Mouse (Mus musculus): ENCODE data around the gene Mphosph6. TPM values are rescaled to one million over a fixed set of nuclear protein-coding genes. Genes with fewer than 3 reads are reported as not detected.

Mphosph6 gene
- polyA plus RNA-seq, 1 experiment from 2014 or later: 21.5 TPM

GRCm38 (mm10) chr8:117749436-117749835 is 52.3 kb downstream of the Mphosph6 start:
- Histone ChIP-seq H3K9me3 (replicated peaks; ENCODE audit: control insufficient read depth, low read length) (no peaks in the 10 kb centered on the region), H3K4me2 (ENCODE audit: low read depth, low read length) (no peak overlapping the region), H3K36me3 (ENCODE audit: control insufficient read depth, insufficient read depth) (no peaks in the 10 kb centered on the region), H3K27ac (ENCODE audit: low read length) (no peak overlapping the region), H3K4me1 (ENCODE audit: control insufficient read depth, low read depth, low read length) (peaks cover 3% of the 10 kb centered on the region; the same call in 1 of the 2 replicates), H3K27me3 (ENCODE audit: control insufficient read depth, insufficient read depth, low read depth, low read length) (no peaks in the 10 kb centered on the region), H3K4me3 (ENCODE audit: low read depth, low read length) (no peak overlapping the region), H3K9ac (ENCODE audit: low read depth, low read length) (no peak overlapping the region)
- ATAC-seq (ENCODE audit: low read depth): no peak
- WGBS (ENCODE audit: insufficient replicate concordance): 58% methylated on average over 2 of the region's 2 CpGs

DNA sequence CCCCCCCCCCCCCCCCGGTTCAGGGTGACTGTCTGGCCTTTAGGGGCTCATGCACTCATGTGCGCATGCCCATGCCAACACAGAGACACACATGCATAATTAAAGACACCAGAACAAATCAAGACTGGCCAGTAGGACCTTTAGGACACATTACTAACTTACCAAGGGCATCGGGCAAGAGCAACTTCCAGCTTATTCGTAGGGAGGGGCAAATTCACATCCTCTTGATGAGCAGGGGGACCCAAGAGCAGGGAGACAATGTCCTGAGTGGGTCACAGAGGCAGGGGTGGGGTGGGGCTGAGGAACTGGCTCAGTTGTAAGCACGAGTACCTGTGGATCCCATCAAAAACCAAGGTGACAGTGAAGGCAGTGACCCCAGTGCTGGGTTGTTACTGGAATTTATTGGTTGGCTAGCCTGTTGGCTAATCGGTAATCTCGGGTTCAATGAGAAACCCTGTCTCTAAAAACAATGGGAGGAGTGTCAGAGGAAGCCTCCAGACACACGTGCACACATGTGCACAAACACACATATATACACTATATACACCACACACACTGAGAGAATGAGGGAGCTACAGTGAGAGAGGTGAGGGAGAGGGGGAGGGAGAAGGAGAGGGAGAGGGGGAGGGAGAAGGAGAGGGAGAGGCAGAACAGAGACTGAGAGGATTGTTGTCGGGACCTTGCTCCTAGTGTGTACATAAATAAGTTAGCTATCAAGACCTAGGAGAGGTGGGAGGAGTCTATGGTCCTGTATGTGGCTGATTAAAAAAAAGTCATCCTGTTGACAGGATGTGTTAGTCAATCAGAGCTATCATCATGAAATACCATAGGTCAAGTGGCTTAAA is 53.6 kb downstream of the Mphosph6 start:
- H3K27me3 ChIP-seq (ENCODE audit: control insufficient read depth, insufficient read depth, low read depth, low read length): no peaks in the 10 kb centered on the region
- no peak; the same call in 1 of the 2 replicates for ATAC-seq (ENCODE audit: low read depth)
- no peak overlapping the region for H3K27ac ChIP-seq (ENCODE audit: low read length)
- 52% methylated on average over 8 of the region's 9 CpGs for WGBS (ENCODE audit: insufficient replicate concordance)
- no peak overlapping the region for H3K4me3 ChIP-seq (ENCODE audit: low read depth, low read length)
- no peaks in the 10 kb centered on the region for H3K9me3 ChIP-seq (replicated peaks; ENCODE audit: control insufficient read depth, low read length)
- H3K4me1 ChIP-seq (ENCODE audit: control insufficient read depth, low read depth, low read length): peaks cover 3% of the 10 kb centered on the region; the same call in 1 of the 2 replicates
- no peak overlapping the region for H3K4me2 ChIP-seq (ENCODE audit: low read depth, low read length)
- no peak overlapping the region for H3K9ac ChIP-seq (ENCODE audit: low read depth, low read length)
- no peaks in the 10 kb centered on the region for H3K36me3 ChIP-seq (ENCODE audit: control insufficient read depth, insufficient read depth)

DNA sequence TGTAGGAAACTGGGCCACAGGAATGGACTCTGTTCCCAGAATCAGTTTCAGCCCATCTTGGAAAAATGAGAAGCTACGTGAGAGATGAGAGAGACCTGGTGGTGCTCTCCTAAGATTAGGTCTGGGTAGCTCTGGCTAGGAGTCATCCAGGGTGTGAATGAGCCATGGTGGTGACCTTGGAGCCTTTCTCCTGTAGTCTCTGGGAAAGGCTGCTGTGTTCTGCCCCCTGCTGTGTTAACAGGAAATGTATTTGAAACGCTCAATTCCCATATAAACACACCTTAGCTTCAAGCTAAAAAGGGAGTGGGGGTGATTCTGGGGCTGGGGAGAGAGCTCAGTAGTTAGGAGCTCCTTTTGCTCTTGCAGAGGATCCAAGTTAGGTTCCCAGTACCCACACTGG is 54.3 kb downstream of the Mphosph6 start:
- H3K9ac ChIP-seq (ENCODE audit: low read depth, low read length): no peak overlapping the region
- H3K9me3 ChIP-seq (replicated peaks; ENCODE audit: control insufficient read depth, low read length): no peaks in the 10 kb centered on the region
- H3K27me3 ChIP-seq (ENCODE audit: control insufficient read depth, insufficient read depth, low read depth, low read length): no peaks in the 10 kb centered on the region
- no peak overlapping the region for H3K4me3 ChIP-seq (ENCODE audit: low read depth, low read length)
- ATAC-seq (ENCODE audit: low read depth): no peak
- WGBS (ENCODE audit: insufficient replicate concordance): 27% methylated on average over 2 of the region's 2 CpGs
- H3K4me1 ChIP-seq (ENCODE audit: control insufficient read depth, low read depth, low read length): peaks cover 3% of the 10 kb centered on the region; the same call in 1 of the 2 replicates
- H3K36me3 ChIP-seq (ENCODE audit: control insufficient read depth, insufficient read depth): no peaks in the 10 kb centered on the region
- no peak overlapping the region for H3K4me2 ChIP-seq (ENCODE audit: low read depth, low read length)
- H3K27ac ChIP-seq (ENCODE audit: low read length): no peak overlapping the region; the same call in 1 of the 2 replicates

DNA sequence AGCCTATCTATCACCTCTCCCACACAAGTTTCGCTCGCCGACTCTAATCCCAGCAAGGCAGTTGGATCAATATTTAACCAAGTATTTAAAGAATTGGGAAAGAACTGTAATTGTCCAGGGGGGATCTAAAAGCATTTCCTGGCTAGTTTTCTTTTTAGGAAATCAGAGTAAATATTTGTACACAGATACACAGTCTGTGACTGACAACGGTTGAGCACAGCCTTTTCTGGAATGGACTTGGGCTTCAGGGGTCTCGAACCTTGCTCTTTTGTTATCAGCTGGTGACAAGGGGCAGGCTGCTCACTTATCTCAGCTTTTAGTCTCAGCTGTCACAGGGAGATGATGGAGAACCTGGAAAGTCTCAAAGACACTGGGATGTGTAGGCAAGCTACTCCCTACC is 55.1 kb downstream of the Mphosph6 start:
- ATAC-seq (ENCODE audit: low read depth): peak; percentile 50
- Histone ChIP-seq H3K4me3 (ENCODE audit: low read depth, low read length) (no peak overlapping the region), H3K4me2 (ENCODE audit: low read depth, low read length) (no peak overlapping the region), H3K9me3 (replicated peaks; ENCODE audit: control insufficient read depth, low read length) (no peaks in the 10 kb centered on the region), H3K27me3 (ENCODE audit: control insufficient read depth, insufficient read depth, low read depth, low read length) (no peaks in the 10 kb centered on the region), H3K27ac (ENCODE audit: low read length) (peak overlapping the region; percentile 63), H3K36me3 (ENCODE audit: control insufficient read depth, insufficient read depth) (no peaks in the 10 kb centered on the region), H3K9ac (ENCODE audit: low read depth, low read length) (no peak overlapping the region), H3K4me1 (ENCODE audit: control insufficient read depth, low read depth, low read length) (peaks cover 3% of the 10 kb centered on the region; the same call in 1 of the 2 replicates)
- WGBS (ENCODE audit: insufficient replicate concordance): 64% methylated on average over 5 of the region's 5 CpGs

- peak; percentile 45 for ATAC-seq (ENCODE audit: low read depth)
- no peaks in the 10 kb centered on the region for H3K27me3 ChIP-seq (ENCODE audit: control insufficient read depth, insufficient read depth, low read depth, low read length)
- H3K4me1 ChIP-seq (ENCODE audit: control insufficient read depth, low read depth, low read length): peaks cover 3% of the 10 kb centered on the region; the same call in 1 of the 2 replicates
- 60% methylated on average over 15 of the region's 15 CpGs for WGBS (ENCODE audit: insufficient replicate concordance)
- H3K27ac ChIP-seq (ENCODE audit: low read length): no peak overlapping the region
- H3K9me3 ChIP-seq (replicated peaks; ENCODE audit: control insufficient read depth, low read length): no peaks in the 10 kb centered on the region
- H3K9ac ChIP-seq (ENCODE audit: low read depth, low read length): no peak overlapping the region
- no peak overlapping the region for H3K4me3 ChIP-seq (ENCODE audit: low read depth, low read length)
- H3K4me2 ChIP-seq (ENCODE audit: low read depth, low read length): no peak overlapping the region
- no peaks in the 10 kb centered on the region for H3K36me3 ChIP-seq (ENCODE audit: control insufficient read depth, insufficient read depth)
These were observed 59.2 kb downstream of the Mphosph6 start for GRCm38 (mm10) chr8:117742431-117743012.

Other genes starting within 250 kb of the Mphosph6 start
- gene Sdr42e1, start 128.3 kb downstream of the Mphosph6 start, polyA plus RNA-seq (2015; fragmentation: Nextera tagmentation; extraction: Ambion mirVana): 3.5 and 3.6 TPM in 2 replicates
- gene Hsd17b2, start 100.0 kb downstream of the Mphosph6 start, polyA plus RNA-seq (2015; fragmentation: Nextera tagmentation; extraction: Ambion mirVana): 90.2 and 94.8 TPM in 2 replicates